ENCODE assay signal across 21 mouse cellular contexts in genomic region chr11:120264008-120264407, GRCm38 (mm10). TPM values are rescaled to one million over a fixed set of nuclear protein-coding genes. Genes with fewer than 3 reads are reported as not detected.
DNase-seq lines count a peak whose midpoint lies in the region; ATAC-seq and TF ChIP-seq lines count a peak whose summit lies in the region.
"Had no signal": no experiment of that assay in that cellular context is flagged by ENCODE, and none has a peak within 500 bp of the region (broad histone marks: within the 10 kb centered on the region; RNA-seq: fewer than 3 reads in every experiment).

No protein-coding gene starts in this region.

- H3K27me3 ChIP-seq in hindbrain, postnatal 0 days (ENCODE audit: insufficient read depth, low read length), result no peaks in the 10 kb centered on the region
- H3K27me3 ChIP-seq in hindbrain, embryonic 12.5 days, result no peaks in the 10 kb centered on the region
- H3K27me3 ChIP-seq in midbrain, embryonic 13.5 days, result no peaks in the 10 kb centered on the region
- no peaks in the 10 kb centered on the region for H3K27me3 ChIP-seq in midbrain, embryonic 15.5 days (replicated peaks)
- H3K27me3 ChIP-seq in limb, embryonic 12.5 days, result no peaks in the 10 kb centered on the region
- no peaks in the 10 kb centered on the region for H3K27me3 ChIP-seq in liver, embryonic 11.5 days (replicated peaks; ENCODE audit: control insufficient read depth, insufficient read depth, low read length)
- H3K27me3 ChIP-seq: heart, embryonic 13.5 days; lung, embryonic 15.5 days; stomach, embryonic 15.5 days had no signal

- H3K9ac ChIP-seq in hindbrain, postnatal 0 days (replicated peaks; ENCODE audit: low read length), result no peak overlapping the region
- no peak overlapping the region for H3K9ac ChIP-seq in hindbrain, embryonic 12.5 days
- peak overlapping the region; percentile 34; the same call in 1 of the 2 replicates for H3K9ac ChIP-seq in midbrain, embryonic 13.5 days (replicated peaks)
- H3K9ac ChIP-seq in midbrain, embryonic 15.5 days, result no peak overlapping the region
- no peak overlapping the region for H3K9ac ChIP-seq in limb, embryonic 12.5 days (replicated peaks)
- H3K9ac ChIP-seq in liver, embryonic 11.5 days (ENCODE audit: low read depth, low read length), result no peak overlapping the region
- H3K9ac ChIP-seq: liver, embryonic 12.5 days; lung, embryonic 15.5 days; stomach, embryonic 15.5 days had no signal

- no peak for ATAC-seq in hindbrain, postnatal 0 days
- no peak for ATAC-seq in hindbrain, embryonic 12.5 days (ENCODE audit: low FRiP score)
- ATAC-seq in midbrain, embryonic 13.5 days, result no peak
- no peak for ATAC-seq in midbrain, embryonic 15.5 days (replicated peaks)
- ATAC-seq in limb, embryonic 12.5 days (ENCODE audit: insufficient number of reproducible peaks, insufficient read depth, low FRiP score, low TSS enrichment, low read depth), result no peak
- ATAC-seq in liver, embryonic 11.5 days (replicated peaks; ENCODE audit: low FRiP score), result no peak
- ATAC-seq: forebrain, embryonic 14.5 days; liver, embryonic 12.5 days had no signal

- no peaks in the 10 kb centered on the region for H3K9me3 ChIP-seq in hindbrain, postnatal 0 days (ENCODE audit: low read length)
- H3K9me3 ChIP-seq in hindbrain, embryonic 12.5 days (replicated peaks), result no peaks in the 10 kb centered on the region
- no peaks in the 10 kb centered on the region for H3K9me3 ChIP-seq in midbrain, embryonic 13.5 days
- H3K9me3 ChIP-seq in midbrain, embryonic 15.5 days, result no peaks in the 10 kb centered on the region
- no peaks in the 10 kb centered on the region for H3K9me3 ChIP-seq in limb, embryonic 12.5 days
- H3K9me3 ChIP-seq in liver, embryonic 11.5 days (ENCODE audit: control insufficient read depth, low read length), result no peaks in the 10 kb centered on the region
- H3K9me3 ChIP-seq: G1E; heart, embryonic 13.5 days; liver, embryonic 12.5 days; lung, embryonic 15.5 days; neural tube, embryonic 13.5 days; stomach, embryonic 15.5 days had no signal

- peak; percentile 50 for DNase-seq in embryo, embryonic 10.5 days (ENCODE audit: low spot score)
- no peak for DNase-seq in embryo, embryonic 10 days (ENCODE audit: low spot score)
- DNase-seq in hindbrain, postnatal 0 days (ENCODE audit: low spot score), result peak; percentile 51
- no peak for DNase-seq in liver, embryonic 11.5 days (ENCODE audit: low spot score)
- DNase-seq: adrenal gland, postnatal 25 days; cerebellum, adult 11-12 months; kidney, adult 11 months; kidney, postnatal 25 days; right cerebral cortex, postnatal 25 days; thymus, adult 18-20 months had no signal

- WGBS in hindbrain, postnatal 0 days, result 35% methylated on average over 6 of the region's 6 CpGs
- 33% methylated on average over 6 of the region's 6 CpGs for WGBS in hindbrain, embryonic 12.5 days
- WGBS in midbrain, embryonic 13.5 days, result 39% methylated on average over 6 of the region's 6 CpGs
- 45% methylated on average over 6 of the region's 6 CpGs for WGBS in midbrain, embryonic 15.5 days
- 37% methylated on average over 6 of the region's 6 CpGs for WGBS in limb, embryonic 12.5 days
- WGBS in liver, embryonic 11.5 days, result 73% methylated on average over 6 of the region's 6 CpGs

- H3K4me3 ChIP-seq in hindbrain, postnatal 0 days (ENCODE audit: low read length), result no peak overlapping the region
- H3K4me3 ChIP-seq in hindbrain, embryonic 12.5 days, result no peak overlapping the region
- no peak overlapping the region for H3K4me3 ChIP-seq in midbrain, embryonic 13.5 days (replicated peaks)
- H3K4me3 ChIP-seq in midbrain, embryonic 15.5 days, result no peak overlapping the region
- no peak overlapping the region for H3K4me3 ChIP-seq in limb, embryonic 12.5 days (replicated peaks)
- no peak overlapping the region for H3K4me3 ChIP-seq in liver, embryonic 11.5 days (ENCODE audit: low read depth, low read length)
- H3K4me3 ChIP-seq: heart, embryonic 13.5 days; liver, embryonic 12.5 days; lung, embryonic 15.5 days; neural tube, embryonic 13.5 days; stomach, embryonic 15.5 days had no signal

- H3K4me2 ChIP-seq in hindbrain, postnatal 0 days (ENCODE audit: low read depth, low read length), result no peak overlapping the region
- no peak overlapping the region for H3K4me2 ChIP-seq in hindbrain, embryonic 12.5 days (replicated peaks)
- no peak overlapping the region for H3K4me2 ChIP-seq in midbrain, embryonic 13.5 days (replicated peaks)
- no peak overlapping the region for H3K4me2 ChIP-seq in midbrain, embryonic 15.5 days
- H3K4me2 ChIP-seq in limb, embryonic 12.5 days, result no peak overlapping the region
- no peak overlapping the region for H3K4me2 ChIP-seq in liver, embryonic 11.5 days
- H3K4me2 ChIP-seq: heart, embryonic 13.5 days; liver, embryonic 12.5 days; lung, embryonic 15.5 days; neural tube, embryonic 13.5 days; stomach, embryonic 15.5 days had no signal

- peak; percentile 24; the same call in 1 of the 2 replicates for TF ChIP-seq CTCF in hindbrain, postnatal 0 days (IDR thresholded peaks at IDR 0.05; ENCODE audit: low read depth)

- no peaks in the 10 kb centered on the region for H3K36me3 ChIP-seq in hindbrain, postnatal 0 days (ENCODE audit: insufficient read depth, low read length)
- peaks cover 25% of the 10 kb centered on the region for H3K36me3 ChIP-seq in hindbrain, embryonic 12.5 days
- peaks cover 24% of the 10 kb centered on the region for H3K36me3 ChIP-seq in midbrain, embryonic 13.5 days
- H3K36me3 ChIP-seq in midbrain, embryonic 15.5 days (replicated peaks), result no peaks in the 10 kb centered on the region; the same call in 1 of the 2 replicates
- H3K36me3 ChIP-seq in limb, embryonic 12.5 days, result peaks cover 36% of the 10 kb centered on the region
- peaks cover 7% of the 10 kb centered on the region; the same call in 1 of the 2 replicates for H3K36me3 ChIP-seq in liver, embryonic 11.5 days (ENCODE audit: control insufficient read depth, insufficient read depth, low read length)
- H3K36me3 ChIP-seq: G1E; liver, embryonic 12.5 days; lung, embryonic 15.5 days; stomach, embryonic 15.5 days had no signal

- H3K4me1 ChIP-seq in hindbrain, postnatal 0 days (ENCODE audit: insufficient read depth, low read length), result peaks cover 54% of the 10 kb centered on the region
- H3K4me1 ChIP-seq in hindbrain, embryonic 12.5 days, result peaks cover 91% of the 10 kb centered on the region
- H3K4me1 ChIP-seq in midbrain, embryonic 13.5 days (replicated peaks), result peaks cover 100% of the 10 kb centered on the region
- H3K4me1 ChIP-seq in midbrain, embryonic 15.5 days, result peaks cover 72% of the 10 kb centered on the region
- H3K4me1 ChIP-seq in limb, embryonic 12.5 days (replicated peaks), result peaks cover 100% of the 10 kb centered on the region
- peaks cover 20% of the 10 kb centered on the region for H3K4me1 ChIP-seq in liver, embryonic 11.5 days (replicated peaks; ENCODE audit: control insufficient read depth, insufficient read depth, low read length)

- no peak overlapping the region for H3K27ac ChIP-seq in hindbrain, postnatal 0 days
- no peak overlapping the region for H3K27ac ChIP-seq in hindbrain, embryonic 12.5 days
- peak overlapping the region; percentile 16; the same call in 1 of the 2 replicates for H3K27ac ChIP-seq in midbrain, embryonic 13.5 days
- H3K27ac ChIP-seq in midbrain, embryonic 15.5 days, result no peak overlapping the region
- peak overlapping the region; percentile 83; the same call in 1 of the 2 replicates for H3K27ac ChIP-seq in limb, embryonic 12.5 days
- no peak overlapping the region for H3K27ac ChIP-seq in liver, embryonic 11.5 days (ENCODE audit: low read depth, low read length)
- H3K27ac ChIP-seq: heart, embryonic 13.5 days; liver, embryonic 12.5 days; stomach, embryonic 15.5 days had no signal

RNA-seq across cellular contexts. Expression of gene Bahcc1, which starts 31.3 kb away (rescaled TPM):
- 31.1 and 43.1 TPM in 2 replicates for total RNA-seq in hindbrain, postnatal 0 days (2014; rRNA removed)
- 8.8 and 9.1 TPM in 2 replicates for polyA plus RNA-seq in hindbrain, postnatal 0 days (2015; fragmentation: Nextera tagmentation; extraction: Ambion mirVana)
- polyA plus RNA-seq in hindbrain, embryonic 12.5 days (2016; fragmentation: Nextera tagmentation; extraction: Ambion mirVana), result 21.9 and 23.8 TPM in 2 replicates
- polyA plus RNA-seq in midbrain, embryonic 13.5 days (2015; fragmentation: Nextera tagmentation; extraction: Ambion mirVana), result 17.4 and 19.5 TPM in 2 replicates
- polyA plus RNA-seq in midbrain, embryonic 15.5 days (2015; fragmentation: Nextera tagmentation; extraction: Ambion mirVana), result 16.2 and 16.7 TPM in 2 replicates
- 18.3 and 18.5 TPM in 2 replicates for polyA plus RNA-seq in limb, embryonic 12.5 days (2016; fragmentation: Nextera tagmentation; extraction: Ambion mirVana)
- polyA plus RNA-seq in liver, embryonic 11.5 days (2014; fragmentation: Nextera tagmentation; extraction: Ambion mirVana), result 6.7 and 8.8 TPM in 2 replicates

Comparison
In these comparisons a context has a peak if more than half of its experiments do, and no peak if none do; other contexts are left out.
1. DNase-seq: peak in embryo, embryonic 10.5 days (single experiment) and hindbrain, postnatal 0 days (single experiment); none in embryo, embryonic 10 days (single experiment) and liver, embryonic 11.5 days (single experiment).
2. H3K27ac ChIP-seq: peak in midbrain, embryonic 13.5 days (single experiment) and limb, embryonic 12.5 days (single experiment); none in hindbrain, postnatal 0 days (single experiment), hindbrain, embryonic 12.5 days (single experiment), midbrain, embryonic 15.5 days (single experiment) and liver, embryonic 11.5 days (single experiment).